Mouse (Mus musculus) telencephalon, adult 2 months (tissue): ENCODE measurements at regions not wholly inside any gene's neighbourhood (a gene's known extent, or its start where the extent isn't known, plus 50 kb on each side); places are given as distances from the start of the nearest gene placed in this dataset.
"Not testable (repeated sequence)": the region's sequence is repeated elsewhere in the genome, so short reads cannot be mapped to it uniquely, and the experiment has no call there.

ENCODE experiments used
- DNase-seq: peaks from one replicate; pipeline ENCODE4 v3.0.0-alpha.2; 2011; ENCODE audit warnings: low read depth, low spot score

DNA sequence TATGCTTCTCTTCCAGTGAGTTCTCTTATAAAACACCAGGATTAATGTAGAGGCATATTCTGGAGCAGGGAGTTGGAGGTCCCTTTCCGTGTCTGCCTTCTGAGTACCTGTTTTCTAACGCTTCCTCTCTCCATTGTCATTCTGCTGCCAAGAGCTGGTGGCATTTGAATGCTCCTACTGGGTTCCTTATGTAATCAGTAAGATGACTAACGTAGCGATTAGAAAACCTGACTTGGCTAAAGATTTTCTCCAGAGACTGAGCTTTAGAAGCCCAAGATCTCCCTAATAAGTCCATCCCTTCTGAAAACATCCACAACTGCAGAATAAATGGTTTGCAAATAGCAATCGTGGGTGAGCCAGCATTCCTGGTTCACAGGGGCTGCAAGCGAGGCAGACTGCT, 174.5 kb downstream of the Dhx15 start:
- peak; percentile 32 for DNase-seq

DNA sequence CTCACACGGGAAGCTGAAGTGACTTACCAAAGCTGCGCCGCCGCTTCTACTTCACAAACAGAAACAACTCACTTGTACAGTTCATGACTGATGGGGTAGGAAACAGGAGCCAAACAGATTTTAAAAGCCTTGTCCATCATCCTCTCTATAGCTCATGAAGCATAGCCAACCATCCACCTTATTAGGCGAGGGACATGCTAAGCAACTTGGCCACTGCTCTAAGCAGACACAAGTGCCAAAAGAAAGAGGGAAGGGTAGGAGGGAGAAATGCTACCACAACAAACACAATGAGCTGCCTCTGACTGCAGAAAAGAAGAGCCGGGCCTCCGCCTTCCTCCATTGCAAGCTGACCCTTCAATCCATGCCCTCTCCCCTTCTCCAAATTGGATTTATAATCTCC, 179.9 kb downstream of the Dhx15 start:
- DNase-seq: no peak

DNA sequence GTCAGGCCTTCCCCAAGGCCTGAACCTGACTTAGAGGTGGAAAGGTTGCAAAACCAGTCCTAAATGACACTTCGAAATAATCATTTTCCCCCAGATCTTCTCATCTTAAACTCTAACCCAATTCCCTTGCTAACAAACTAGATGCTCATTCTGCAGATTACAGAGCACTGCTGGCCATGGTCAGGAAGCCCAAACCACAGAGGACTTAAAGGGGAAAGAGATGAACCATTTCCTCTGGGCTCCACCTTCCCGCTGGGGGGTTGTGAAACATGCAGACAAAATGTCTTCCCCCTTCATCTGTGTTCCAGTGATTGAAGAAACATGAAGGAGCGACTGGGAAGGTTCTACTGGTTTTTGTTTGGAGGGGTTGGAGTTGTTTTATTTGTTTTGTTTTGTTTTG, 181.4 kb downstream of the Dhx15 start:
- no peak for DNase-seq

DNA sequence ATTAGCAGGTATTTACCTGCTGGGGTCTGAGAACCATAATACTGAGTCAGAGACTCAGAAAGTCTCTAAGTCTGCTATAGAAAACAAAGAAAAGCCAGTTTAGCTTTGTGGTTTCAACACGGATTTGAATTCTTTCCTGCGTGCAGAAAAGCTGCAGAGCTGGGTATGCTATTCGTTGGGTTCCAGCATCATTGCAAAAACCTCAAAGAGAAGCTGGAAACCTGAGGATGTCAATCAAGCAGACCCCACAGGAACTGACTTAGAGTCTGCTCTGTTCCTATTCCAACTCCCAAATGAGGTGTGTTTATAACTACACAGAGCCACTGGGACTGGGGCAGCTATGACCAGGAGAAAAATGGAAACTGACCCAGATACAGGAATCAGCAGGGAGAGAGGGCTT, 183.5 kb downstream of the Dhx15 start:
- no peak for DNase-seq

DNA sequence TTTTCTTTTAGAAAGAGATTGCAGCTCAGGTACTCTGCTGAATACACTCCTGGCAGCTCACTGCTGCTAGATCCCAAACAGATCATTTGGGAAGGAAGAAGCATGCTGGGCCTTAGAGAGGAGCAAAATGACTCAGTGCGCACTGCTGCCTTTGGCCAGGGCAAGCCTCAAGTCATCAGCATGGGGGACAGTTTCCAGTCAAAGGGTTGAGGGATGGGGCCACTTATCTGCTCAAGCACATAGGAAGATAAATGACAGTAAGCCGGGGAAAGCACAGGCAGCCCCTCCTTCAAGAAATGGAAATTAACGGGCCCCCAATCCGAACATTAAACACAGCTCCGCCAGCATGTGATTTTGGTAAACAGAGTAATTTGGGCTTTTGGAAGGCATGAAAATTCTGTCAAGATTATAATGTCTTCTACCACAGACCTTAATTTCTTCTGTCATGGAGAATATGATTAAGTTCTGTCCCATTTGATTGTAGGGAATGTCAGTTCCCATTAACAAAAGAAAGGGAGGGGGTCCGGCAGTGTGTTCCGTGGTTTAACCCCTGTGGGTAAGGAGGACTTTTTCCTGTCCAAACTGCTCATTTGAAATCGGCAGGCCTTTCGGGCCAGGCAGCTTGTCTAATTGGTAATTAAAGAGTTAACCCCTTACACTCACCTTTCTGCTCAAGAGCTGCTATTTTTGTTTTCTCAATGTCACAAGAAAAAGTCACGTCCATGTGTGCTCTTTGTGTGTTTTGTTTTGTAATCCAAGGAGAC, 199.3 kb downstream of the Dhx15 start:
- DNase-seq: no peak

DNA sequence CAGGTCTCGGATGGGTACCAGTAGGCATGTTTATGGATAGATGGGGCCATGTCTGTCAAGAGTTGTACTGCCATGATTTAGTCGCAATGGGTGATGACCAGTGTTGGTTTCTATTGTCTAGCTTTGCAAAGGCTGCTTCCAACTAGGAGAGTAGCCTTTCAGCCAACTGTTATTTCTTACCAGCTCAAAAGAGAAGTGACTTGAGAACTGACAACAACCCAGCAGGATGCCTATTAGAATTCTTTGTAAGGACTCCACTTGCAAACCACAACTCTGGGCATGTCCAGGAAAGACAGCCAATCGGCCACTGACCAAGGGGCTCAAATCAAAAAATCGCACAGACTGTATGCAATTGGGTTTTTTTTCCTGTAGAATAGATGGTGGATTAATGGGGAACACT, 200.9 kb downstream of the Dhx15 start:
- no peak for DNase-seq

DNA sequence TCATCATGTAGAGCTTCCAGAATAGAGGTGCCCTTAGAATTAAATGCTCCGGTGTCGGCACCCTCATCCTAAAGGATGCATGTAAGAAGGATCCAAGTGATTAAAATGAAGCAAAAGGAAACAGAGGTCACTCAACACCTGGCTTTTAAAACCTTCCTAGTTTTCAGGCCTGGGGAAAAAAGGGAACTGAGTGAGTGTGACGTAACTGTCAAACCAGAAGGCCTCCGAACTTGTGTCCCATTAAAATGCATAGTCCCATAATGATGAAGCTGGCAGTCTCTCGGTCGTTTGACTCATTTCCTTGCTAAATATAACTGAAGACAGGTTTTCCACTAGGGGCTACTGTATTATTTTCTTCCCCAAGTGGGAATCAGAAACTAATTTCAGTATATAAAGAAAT, 201.4 kb downstream of the Dhx15 start:
- DNase-seq: no peak

DNA sequence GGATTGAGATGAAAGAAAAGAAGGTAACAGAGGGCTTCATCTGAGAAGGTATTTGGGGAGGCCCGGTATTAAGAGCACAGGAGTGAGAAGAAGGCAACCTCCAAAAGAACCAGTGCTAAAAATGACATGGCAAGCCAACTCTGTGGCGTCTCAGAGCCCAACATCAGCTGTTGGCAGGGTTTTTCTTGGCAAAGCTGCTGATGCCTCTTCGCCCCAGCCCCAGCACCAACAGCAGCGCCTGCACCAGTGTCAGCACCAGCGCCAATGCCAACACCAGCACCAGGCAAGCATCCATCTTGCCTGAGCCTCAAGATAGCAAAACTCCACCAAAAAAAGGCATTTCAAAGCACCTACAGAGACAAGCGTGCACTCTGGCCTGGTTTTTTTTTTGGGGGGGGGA, 205.3 kb downstream of the Dhx15 start:
- no peak for DNase-seq

DNA sequence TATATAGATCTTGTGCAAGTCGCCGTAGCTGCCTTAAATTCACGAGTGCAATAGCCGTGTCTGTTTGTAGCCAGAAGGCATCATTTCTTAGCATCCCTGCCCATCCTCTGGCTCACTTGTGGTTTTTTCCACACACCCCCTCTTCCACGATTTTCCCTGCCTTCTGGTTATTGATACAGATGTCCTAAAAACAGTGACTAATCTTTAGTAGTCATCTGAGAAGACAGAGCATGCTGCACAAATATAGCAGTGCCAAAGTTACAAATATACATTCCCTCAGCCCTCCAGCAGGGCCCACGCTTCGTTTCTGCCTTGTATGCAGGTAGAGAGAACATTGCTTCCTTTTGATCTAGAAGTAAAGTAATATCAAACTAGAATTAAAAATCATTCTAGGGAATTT, 207.5 kb downstream of the Dhx15 start:
- DNase-seq: peak; percentile 73

DNA sequence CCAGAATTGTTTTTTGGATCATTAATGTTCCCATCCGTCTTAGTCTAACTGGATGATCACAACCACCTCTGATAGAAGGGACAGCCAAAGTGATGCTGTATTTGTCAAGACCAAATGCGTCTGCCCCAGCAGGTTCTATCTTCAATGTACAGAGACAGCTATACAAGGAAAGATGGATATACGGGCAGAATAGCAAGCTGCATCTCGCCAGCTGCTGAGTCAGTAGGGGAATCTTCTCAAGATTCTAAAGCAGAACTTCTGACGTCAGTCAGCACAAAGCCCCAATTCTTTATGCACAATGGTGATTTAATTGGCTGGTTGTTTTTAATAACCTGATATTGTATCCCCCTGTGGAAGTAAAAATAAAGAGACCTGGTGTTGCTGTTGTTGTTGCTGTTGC, 209.4 kb downstream of the Dhx15 start:
- DNase-seq: no peak

DNA sequence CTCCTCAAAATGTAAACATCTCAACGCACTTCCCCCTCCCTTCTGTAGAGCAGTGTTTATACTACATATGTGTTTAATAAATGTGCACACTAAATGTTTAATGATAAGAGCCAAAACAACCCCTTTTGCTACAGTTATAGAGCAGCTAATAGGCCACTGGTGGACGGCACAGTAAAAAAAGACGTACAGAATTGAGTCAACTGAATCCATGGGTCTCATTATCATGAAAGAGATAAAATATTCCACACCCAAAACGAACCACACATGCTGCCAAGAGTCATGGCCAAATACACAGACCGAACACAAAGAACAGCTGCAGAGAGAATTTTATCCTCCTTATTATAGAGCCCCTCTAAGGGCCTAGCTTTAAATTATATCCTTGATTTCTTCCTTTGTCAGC, 237.8 kb downstream of the Dhx15 start:
- DNase-seq: no peak

DNA sequence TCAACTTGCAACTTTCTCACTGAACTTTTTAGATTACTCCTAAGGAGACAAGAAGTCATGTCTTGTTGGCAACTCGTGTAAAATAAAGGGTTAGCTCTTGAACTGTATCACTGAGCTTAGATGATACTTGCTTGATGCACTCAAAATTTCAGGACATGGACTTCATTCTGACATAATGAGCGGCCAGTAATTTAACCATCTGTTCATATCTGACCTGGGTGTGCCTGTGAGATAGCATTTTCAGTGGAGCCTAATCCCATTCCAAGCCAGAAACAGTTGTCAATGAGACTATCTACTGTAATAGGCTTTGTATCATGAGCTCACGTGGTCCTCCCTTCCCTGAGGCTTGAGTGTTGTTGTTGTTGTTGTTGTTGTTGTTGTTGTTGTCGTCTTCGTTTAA, 240.3 kb downstream of the Dhx15 start:
- no peak for DNase-seq

DNA sequence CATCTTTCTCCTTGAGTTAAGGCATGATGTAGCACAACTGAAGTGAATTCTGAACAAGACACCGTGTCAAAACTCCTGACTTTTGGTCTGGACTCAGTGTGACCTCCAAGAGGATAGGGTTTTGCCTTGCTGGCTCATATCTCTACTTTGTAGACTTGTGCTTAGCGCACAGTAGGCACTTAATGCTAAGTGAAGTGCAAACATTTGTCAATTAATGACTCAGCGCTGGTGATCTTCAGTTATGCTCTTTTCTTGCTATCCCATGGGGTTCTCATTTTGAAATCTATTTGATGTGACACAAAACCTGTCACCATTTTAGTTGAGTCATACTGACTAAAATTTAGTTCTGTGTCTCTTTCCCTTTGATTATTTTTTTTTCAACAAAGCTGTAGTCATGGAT, 244.3 kb downstream of the Dhx15 start:
- DNase-seq: no peak

DNA sequence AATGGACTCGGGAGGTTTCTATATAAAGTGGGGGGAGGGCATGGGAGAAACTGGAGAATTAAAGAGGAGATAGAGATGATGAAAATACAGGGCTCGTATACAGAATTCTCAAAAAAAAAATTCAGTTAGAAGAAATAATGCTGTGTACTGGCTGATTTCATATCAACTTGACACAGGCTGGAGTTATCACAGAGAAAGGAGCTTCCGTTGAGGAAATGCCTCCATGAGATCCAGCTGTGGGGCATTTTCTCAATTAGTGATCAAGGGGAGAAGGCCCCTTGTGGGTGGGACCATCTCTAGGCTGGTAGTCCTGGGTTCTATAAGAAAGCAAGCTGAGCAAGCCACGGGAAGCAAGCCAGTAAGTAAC, 248.4 kb downstream of the Dhx15 start:
- not testable (repeated sequence) for DNase-seq

DNA sequence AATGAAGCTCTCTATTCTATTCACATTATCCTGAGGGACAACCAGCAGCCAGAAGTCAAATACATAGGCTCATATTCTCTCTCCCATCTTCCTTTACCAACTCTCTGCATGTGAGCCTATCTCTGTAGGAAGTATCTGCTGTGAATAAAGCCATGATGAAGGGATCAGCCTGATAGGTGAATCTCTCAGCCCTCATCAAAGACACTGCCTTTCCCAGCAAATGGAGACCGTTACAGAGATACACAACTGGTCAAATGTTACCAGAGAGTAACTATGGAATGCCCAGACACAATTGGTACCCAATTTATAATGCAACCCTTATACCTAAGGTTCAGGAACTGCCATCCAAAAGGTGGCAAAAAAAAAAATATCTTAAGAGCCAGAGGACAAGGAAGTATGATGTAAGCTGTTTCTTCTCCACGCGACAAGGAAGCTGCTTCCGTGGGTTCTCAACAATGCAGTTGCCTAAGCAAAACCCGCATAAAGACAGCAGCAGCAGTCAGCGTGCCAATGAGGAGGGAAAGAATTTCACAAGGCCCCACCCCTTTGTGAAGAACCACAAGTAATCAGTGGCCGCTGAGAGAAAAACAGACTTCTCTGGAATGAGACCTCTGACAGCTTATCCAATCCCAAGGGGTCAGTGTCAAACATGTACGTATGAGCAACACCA, 248.9 kb downstream of the Dhx15 start:
- DNase-seq: no peak

DNA sequence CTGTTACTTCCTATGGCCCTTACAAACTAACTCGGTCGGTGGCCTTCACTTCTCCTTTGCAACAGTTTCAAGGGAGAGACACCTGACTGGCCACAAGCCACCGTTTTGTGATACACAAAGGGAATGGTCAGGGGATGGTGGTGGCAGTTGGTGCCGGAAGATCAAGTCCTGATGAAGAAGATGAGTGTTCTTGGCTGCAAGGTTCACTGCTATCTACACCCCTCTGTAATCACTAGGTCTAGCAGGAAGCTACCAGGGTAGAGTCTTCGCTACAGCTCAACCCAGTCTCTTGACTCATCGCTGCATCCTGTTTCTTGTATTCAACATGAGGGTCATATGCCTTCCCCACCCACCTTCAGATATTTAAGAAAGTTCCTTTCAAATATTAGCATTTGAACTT, 251.5 kb downstream of the Dhx15 start:
- no peak for DNase-seq

DNA sequence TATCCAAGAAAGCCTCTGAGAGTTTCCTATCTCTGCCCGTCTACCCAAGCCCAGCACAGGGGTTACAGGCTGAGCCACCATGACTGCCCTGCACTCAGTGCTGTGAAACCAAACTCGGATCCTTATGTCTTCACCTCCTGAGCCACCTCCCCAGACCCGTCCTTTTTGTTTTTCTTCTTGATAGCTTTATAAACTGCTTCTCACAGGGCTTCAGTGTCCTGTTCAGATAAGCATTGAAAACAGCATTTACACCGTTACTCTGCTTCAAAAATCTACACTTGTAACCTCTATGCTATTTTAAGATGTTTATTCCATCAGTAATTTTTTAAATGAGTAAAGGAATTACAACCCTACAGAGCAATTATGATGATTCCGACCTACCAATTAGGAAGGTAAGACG, 253.0 kb downstream of the Dhx15 start:
- DNase-seq: no peak

DNA sequence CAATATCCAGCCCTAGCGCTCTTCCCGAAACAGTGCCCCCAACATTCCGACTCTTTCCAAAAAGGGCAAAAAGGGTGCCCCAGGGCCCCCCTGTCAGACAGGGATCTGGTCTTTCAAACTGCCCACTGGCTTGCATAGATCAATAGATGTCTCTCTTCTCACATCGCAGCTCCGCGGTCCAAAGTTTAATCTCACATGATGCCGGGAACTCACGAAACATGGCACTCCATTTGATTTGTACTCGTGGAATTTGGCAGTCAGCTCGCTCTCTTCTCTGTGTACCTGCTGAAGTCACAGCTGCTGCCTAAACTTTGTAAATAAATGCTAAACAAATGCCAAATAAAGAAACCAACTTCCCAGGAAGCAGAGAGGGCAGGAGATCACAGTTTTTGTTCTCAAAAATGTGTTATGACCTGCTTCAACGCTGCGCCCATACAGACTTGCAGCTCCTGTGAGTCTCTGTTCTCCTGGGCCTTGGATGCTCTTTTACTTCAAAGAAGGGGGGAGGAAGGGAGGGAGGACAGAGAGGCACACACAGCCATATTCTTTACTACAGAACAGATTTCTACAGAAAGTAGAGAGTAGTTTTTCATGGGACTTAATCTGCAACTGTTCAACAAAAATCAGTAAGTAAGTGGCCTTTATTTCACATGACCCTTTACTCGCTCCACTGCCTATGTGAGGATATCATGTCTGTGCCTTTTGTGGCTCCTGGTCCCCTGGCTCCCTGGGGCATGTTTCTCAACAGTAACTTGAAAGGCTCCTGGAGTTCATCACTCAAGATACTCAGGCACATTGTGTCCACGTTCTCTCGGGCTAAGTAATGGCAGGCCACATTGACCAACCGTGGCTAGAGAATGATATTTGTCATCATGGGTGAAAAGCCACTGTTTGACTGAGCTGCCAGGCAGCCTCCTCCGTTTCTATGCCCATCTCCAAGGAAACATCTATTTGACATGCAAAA, 254.6 kb downstream of the Dhx15 start:
- no peak for DNase-seq

DNA sequence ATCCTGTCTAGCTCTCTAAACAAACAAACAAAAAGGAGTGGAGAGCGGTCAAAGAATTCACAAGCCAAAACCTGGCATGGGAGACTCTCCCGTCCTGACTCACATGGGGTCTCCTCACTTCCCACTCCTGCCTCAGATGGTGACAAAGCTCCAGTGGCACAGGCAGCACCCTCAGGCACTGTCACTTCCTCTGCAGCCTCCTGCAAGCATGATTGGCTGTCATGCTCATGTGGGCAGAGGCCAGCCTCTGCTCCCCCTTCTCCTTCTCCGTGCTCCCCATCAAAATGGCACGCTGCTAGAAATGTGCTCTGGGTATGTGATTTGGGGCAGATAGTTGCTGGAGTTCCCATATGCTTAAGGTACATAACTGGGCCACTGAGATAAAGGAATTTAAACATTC, 255.4 kb downstream of the Dhx15 start:
- no peak for DNase-seq

DNA sequence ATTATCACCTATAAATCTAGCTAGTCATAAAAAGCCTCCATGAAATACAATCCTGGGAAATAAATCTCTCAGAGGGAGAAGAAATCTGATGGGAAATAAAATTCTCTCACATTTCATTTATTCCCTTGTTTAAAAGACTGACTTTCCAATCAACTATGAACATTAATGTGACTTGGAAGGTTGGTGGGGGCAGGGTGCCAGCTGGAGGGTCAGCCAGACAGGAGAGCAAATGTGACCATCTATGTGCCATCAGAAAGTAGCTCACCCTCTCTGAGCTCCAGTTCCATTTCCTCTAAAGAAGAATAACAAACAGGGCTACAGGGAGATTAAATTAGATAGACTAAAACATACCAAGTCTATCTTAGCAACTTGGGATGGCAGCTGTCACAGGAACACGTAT, 257.0 kb downstream of the Dhx15 start:
- DNase-seq: no peak

DNA sequence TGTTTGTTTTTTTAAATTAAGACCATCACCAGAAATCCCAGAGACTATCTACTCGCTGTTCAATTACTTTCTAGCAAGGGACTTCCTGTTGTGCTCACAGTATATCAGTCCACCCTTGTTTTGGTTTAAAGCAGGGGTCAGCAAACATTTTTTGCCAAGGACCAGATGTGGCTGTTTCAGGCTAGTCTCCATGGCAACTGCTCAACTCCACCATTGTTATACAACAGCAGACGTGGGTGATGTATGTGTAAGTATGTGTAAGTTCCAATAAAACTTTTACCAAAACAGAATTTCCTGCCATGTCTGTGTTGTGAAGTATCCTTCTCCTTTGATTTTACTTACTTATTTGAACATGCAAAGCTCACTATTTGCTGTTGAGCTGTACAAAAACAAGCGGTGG, 259.9 kb downstream of the Dhx15 start:
- DNase-seq: no peak

DNA sequence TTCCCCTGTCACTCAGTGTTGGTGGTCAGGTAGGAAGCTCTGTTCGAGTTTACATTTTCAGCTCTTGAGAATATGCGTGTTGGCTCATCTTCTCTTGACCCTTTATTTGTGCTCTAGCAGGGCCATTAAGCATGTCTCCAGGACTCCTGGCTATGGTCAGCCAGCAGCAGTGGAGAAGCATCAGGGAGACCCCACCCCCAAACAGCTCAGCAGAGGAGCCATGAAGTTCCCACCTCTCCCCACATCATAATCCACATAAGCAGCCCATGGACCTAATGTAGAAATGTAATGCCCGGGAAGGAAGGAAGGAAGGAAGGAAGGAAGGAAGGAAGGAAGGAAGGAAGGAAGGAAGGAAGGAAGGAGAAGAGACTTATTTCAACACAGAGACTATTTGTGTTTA, 261.5 kb downstream of the Dhx15 start:
- DNase-seq: no peak

DNA sequence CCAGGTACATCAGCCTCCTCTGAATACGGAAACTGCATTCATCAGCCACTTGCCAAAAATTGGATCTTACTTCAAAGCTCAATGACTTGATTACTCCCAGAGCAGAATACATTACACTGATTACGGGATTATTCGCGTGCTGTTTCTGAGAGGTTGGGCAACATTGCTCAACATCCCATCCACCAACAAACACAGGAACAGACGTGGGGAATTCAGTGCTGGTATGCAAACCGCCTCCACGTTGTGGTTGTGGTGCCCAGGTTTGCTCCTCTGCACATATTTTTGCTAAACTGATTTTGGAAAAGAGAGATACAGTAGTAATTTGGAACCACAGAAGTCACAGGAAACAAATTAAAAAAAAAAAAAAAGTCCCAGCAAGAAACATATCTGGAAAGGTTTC, 266.9 kb downstream of the Dhx15 start:
- DNase-seq: peak; percentile 23
